Mouse (Mus musculus): ENCODE data around the gene Myocd. TPM values are rescaled to one million over a fixed set of nuclear protein-coding genes. Genes with fewer than 3 reads are reported as not detected.

The Myocd gene
- polyA plus RNA-seq, 1 experiment: 3.9 TPM

GRCm38 (mm10) chr11:65226766-65227165 is 43.0 kb downstream of the Myocd start:
- WGBS: 49% methylated on average over 10 of the region's 10 CpGs
- Histone ChIP-seq H3K27me3 (ENCODE audit: control insufficient read depth, insufficient read depth, low read length) (no peaks in the 10 kb centered on the region), H3K4me3 (ENCODE audit: low read depth, low read length) (no peak overlapping the region), H3K36me3 (ENCODE audit: control insufficient read depth, insufficient read depth, low read length) (no peaks in the 10 kb centered on the region), H3K4me1 (ENCODE audit: control insufficient read depth, insufficient read depth, insufficient read length, low read length) (no peaks in the 10 kb centered on the region), H3K27ac (ENCODE audit: insufficient read depth, low read depth, low read length) (no peak overlapping the region)
- TF ChIP-seq POLR2A (IDR thresholded peaks at IDR 0.05; ENCODE audit: low read depth, low read length) (no peak), CTCF (IDR thresholded peaks at IDR 0.05; ENCODE audit: extremely low read depth, insufficient read length, insufficient replicate concordance, low read depth, low read length) (no peak)

- H3K36me3 ChIP-seq (ENCODE audit: control insufficient read depth, insufficient read depth, low read length): no peaks in the 10 kb centered on the region
- WGBS: 54% methylated on average over 9 of the region's 9 CpGs
- no peak overlapping the region for H3K4me3 ChIP-seq (ENCODE audit: low read depth, low read length)
- no peaks in the 10 kb centered on the region for H3K27me3 ChIP-seq (ENCODE audit: control insufficient read depth, insufficient read depth, low read length)
- 0 out of 2 replicates have a peak, but pooled peaks cover 1% of the 10 kb centered on the region for H3K4me1 ChIP-seq (ENCODE audit: control insufficient read depth, insufficient read depth, insufficient read length, low read length)
- H3K27ac ChIP-seq (ENCODE audit: insufficient read depth, low read depth, low read length): no peak overlapping the region
- no peak for TF ChIP-seq CTCF (IDR thresholded peaks at IDR 0.05; ENCODE audit: extremely low read depth, insufficient read length, insufficient replicate concordance, low read depth, low read length)
- TF ChIP-seq POLR2A (IDR thresholded peaks at IDR 0.05; ENCODE audit: low read depth, low read length): no peak
Measured at GRCm38 (mm10) chr11:65214954-65215629, 54.7 kb downstream of the Myocd start.

GRCm38 (mm10) chr11:65213806-65214205 is 56.0 kb downstream of the Myocd start:
- Histone ChIP-seq H3K27me3 (ENCODE audit: control insufficient read depth, insufficient read depth, low read length) (no peaks in the 10 kb centered on the region), H3K4me1 (ENCODE audit: control insufficient read depth, insufficient read depth, insufficient read length, low read length) (0 out of 2 replicates have a peak, but pooled peaks cover 1% of the 10 kb centered on the region), H3K4me3 (ENCODE audit: low read depth, low read length) (no peak overlapping the region), H3K27ac (ENCODE audit: insufficient read depth, low read depth, low read length) (no peak overlapping the region), H3K36me3 (ENCODE audit: control insufficient read depth, insufficient read depth, low read length) (no peaks in the 10 kb centered on the region)
- TF ChIP-seq CTCF (IDR thresholded peaks at IDR 0.05; ENCODE audit: extremely low read depth, insufficient read length, insufficient replicate concordance, low read depth, low read length): no peak
- TF ChIP-seq POLR2A (IDR thresholded peaks at IDR 0.05; ENCODE audit: low read depth, low read length): no peak
- WGBS: 80% methylated on average over 2 of the region's 2 CpGs

GRCm38 (mm10) chr11:65211701-65212100 is 58.1 kb downstream of the Myocd start:
- H3K4me1 ChIP-seq (ENCODE audit: control insufficient read depth, insufficient read depth, insufficient read length, low read length): 0 out of 2 replicates have a peak, but pooled peaks cover 1% of the 10 kb centered on the region
- H3K27me3 ChIP-seq (ENCODE audit: control insufficient read depth, insufficient read depth, low read length): no peaks in the 10 kb centered on the region
- no peak overlapping the region for H3K4me3 ChIP-seq (ENCODE audit: low read depth, low read length)
- WGBS: 62% methylated on average over 6 of the region's 6 CpGs
- TF ChIP-seq POLR2A (IDR thresholded peaks at IDR 0.05; ENCODE audit: low read depth, low read length) (no peak), CTCF (IDR thresholded peaks at IDR 0.05; ENCODE audit: extremely low read depth, insufficient read length, insufficient replicate concordance, low read depth, low read length) (no peak)
- H3K27ac ChIP-seq (ENCODE audit: insufficient read depth, low read depth, low read length): no peak overlapping the region
- no peaks in the 10 kb centered on the region for H3K36me3 ChIP-seq (ENCODE audit: control insufficient read depth, insufficient read depth, low read length)

DNA sequence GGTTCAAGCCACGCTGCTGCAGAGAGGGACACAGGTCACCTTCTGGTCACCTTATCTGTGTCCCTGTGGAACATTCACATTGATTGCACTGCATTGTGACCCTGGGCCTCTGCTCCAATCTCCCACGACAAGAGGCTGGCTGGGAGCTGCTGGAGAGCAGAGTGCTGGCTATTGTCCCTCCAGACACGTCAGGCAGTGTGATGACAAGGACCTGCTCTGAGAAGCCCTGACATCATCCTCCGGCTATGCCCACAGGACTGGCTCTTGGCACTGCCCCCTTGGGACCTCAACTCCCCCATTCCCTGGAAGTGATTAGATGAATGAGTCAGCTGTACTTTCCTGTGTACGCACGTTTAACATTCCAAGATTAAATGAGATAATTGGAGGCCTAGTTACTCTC is 60.3 kb downstream of the Myocd start:
- WGBS: 32% methylated on average over 6 of the region's 6 CpGs
- Histone ChIP-seq H3K27ac (ENCODE audit: insufficient read depth, low read depth, low read length) (no peak overlapping the region), H3K4me3 (ENCODE audit: low read depth, low read length) (no peak overlapping the region), H3K4me1 (ENCODE audit: control insufficient read depth, insufficient read depth, insufficient read length, low read length) (0 out of 2 replicates have a peak, but pooled peaks cover 1% of the 10 kb centered on the region), H3K27me3 (ENCODE audit: control insufficient read depth, insufficient read depth, low read length) (no peaks in the 10 kb centered on the region), H3K36me3 (ENCODE audit: control insufficient read depth, insufficient read depth, low read length) (no peaks in the 10 kb centered on the region)
- TF ChIP-seq POLR2A (IDR thresholded peaks at IDR 0.05; ENCODE audit: low read depth, low read length) (no peak), CTCF (IDR thresholded peaks at IDR 0.05; ENCODE audit: extremely low read depth, insufficient read length, insufficient replicate concordance, low read depth, low read length) (no peak)

DNA sequence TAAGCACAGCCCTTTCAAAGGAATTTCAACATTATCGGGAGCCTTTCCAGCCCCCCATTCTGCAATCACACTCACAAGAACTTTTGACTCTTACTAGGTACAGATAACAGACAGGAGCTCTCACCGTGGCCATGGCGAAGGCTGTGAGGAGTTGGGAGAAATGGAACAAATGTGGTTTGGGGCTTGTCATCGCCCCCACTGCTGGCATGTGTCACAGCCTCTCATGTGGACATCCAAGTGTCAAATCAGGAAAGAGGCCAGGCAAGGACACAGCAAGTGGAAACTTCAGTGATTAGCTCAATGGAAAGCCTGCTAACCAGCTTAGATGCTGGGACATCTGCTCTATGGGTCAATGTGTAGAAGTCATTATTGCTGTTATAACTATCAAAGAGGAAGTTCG is 64.5 kb downstream of the Myocd start:
- WGBS: 86% methylated on average over 5 of the region's 5 CpGs
- Histone ChIP-seq H3K4me3 (ENCODE audit: low read depth, low read length) (no peak overlapping the region), H3K27me3 (ENCODE audit: control insufficient read depth, insufficient read depth, low read length) (no peaks in the 10 kb centered on the region), H3K4me1 (ENCODE audit: control insufficient read depth, insufficient read depth, insufficient read length, low read length) (no peaks in the 10 kb centered on the region), H3K36me3 (ENCODE audit: control insufficient read depth, insufficient read depth, low read length) (no peaks in the 10 kb centered on the region), H3K27ac (ENCODE audit: insufficient read depth, low read depth, low read length) (no peak overlapping the region)
- TF ChIP-seq POLR2A (IDR thresholded peaks at IDR 0.05; ENCODE audit: low read depth, low read length): no peak
- TF ChIP-seq CTCF (IDR thresholded peaks at IDR 0.05; ENCODE audit: extremely low read depth, insufficient read length, insufficient replicate concordance, low read depth, low read length): no peak

- no peak overlapping the region for H3K4me3 ChIP-seq (ENCODE audit: low read depth, low read length)
- no peaks in the 10 kb centered on the region for H3K36me3 ChIP-seq (ENCODE audit: control insufficient read depth, insufficient read depth, low read length)
- WGBS: 85% methylated on average over 13 of the region's 13 CpGs
- no peaks in the 10 kb centered on the region for H3K4me1 ChIP-seq (ENCODE audit: control insufficient read depth, insufficient read depth, insufficient read length, low read length)
- no peak overlapping the region for H3K27ac ChIP-seq (ENCODE audit: insufficient read depth, low read depth, low read length)
- no peaks in the 10 kb centered on the region for H3K27me3 ChIP-seq (ENCODE audit: control insufficient read depth, insufficient read depth, low read length)
- no peak for TF ChIP-seq CTCF (IDR thresholded peaks at IDR 0.05; ENCODE audit: extremely low read depth, insufficient read length, insufficient replicate concordance, low read depth, low read length)
- no peak for TF ChIP-seq POLR2A (IDR thresholded peaks at IDR 0.05; ENCODE audit: low read depth, low read length)
Measured at GRCm38 (mm10) chr11:65204651-65205050, 65.1 kb downstream of the Myocd start.
